Mouse (Mus musculus) erythroblast, embryonic 14.5 days (primary cell): ENCODE measurements around the gene Sapcd1.

Source experiments
- GATA1 ChIP-seq: IDR thresholded peaks from 2 replicates; pipeline ENCODE4 v1.6.1; 2012; ENCODE audit warnings: low read length, inconsistent platforms, mixed read lengths
- TAL1 ChIP-seq: IDR thresholded peaks from 3 replicates; pipeline ENCODE4 v1.6.1; 2012; ENCODE audit warnings: low read length, inconsistent platforms, mixed read lengths

DNA sequence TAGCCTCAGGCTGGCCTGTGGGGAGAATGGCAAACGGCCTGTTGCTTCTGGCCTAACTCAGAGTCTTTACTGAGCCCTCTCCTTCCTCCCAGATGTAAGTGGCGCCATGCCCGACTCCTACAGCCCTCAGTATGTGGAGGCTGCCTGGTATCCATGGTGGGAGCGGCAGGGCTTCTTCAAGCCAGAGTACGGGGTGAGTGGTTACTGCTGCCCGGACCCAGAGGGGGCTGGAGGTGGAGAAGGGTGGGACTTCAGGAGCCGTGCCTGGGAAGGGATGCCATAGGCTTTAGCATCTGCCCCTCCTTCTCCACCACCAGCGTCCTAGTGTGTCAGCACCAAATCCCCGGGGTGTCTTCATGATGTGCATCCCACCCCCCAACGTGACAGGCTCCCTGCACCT lies 22.7 kb downstream of the Sapcd1 start:
- no peak for TF ChIP-seq GATA1
- no peak for TF ChIP-seq TAL1
